Mouse (Mus musculus) spleen, adult 12 weeks (tissue): ENCODE data around the gene Rapsn.
"Not testable (repeated sequence)": the region's sequence is repeated elsewhere in the genome, so short reads cannot be mapped to it uniquely, and the experiment has no call there.

Experiments used
- DNase-seq: peaks from one replicate; pipeline ENCODE4 v3.0.0; 2022; ENCODE audit warnings: low spot score

Gene Rapsn

GRCm38 (mm10) chr2:91035385-91035784 is at the start of gene Rapsn:
Rapsn (plus strand) TSS chr2:91035620.
- DNase-seq = no peak

GRCm38 (mm10) chr2:90986055-90986454 is 49.4 kb upstream of the Rapsn start:
- DNase-seq = no peak

GRCm38 (mm10) chr2:91008536-91008935 is 26.9 kb upstream of the Rapsn start:
- no peak for DNase-seq

- no peak for DNase-seq
Observed at GRCm38 (mm10) chr2:91013881-91014280, 21.5 kb upstream of the Rapsn start.

GRCm38 (mm10) chr2:91015386-91015785 is 20.0 kb upstream of the Rapsn start:
- DNase-seq = no peak

GRCm38 (mm10) chr2:91018061-91018788 is 17.2 kb upstream of the Rapsn start:
- no peak for DNase-seq

- no peak for DNase-seq
Observed at GRCm38 (mm10) chr2:91019911-91020310, 15.5 kb upstream of the Rapsn start.

- not testable (repeated sequence) for DNase-seq
Observed at GRCm38 (mm10) chr2:91022266-91022665, 13.2 kb upstream of the Rapsn start.

GRCm38 (mm10) chr2:91023131-91023530 is 12.3 kb upstream of the Rapsn start:
- no peak for DNase-seq

- DNase-seq = no peak
Observed at GRCm38 (mm10) chr2:91023956-91024355, 11.5 kb upstream of the Rapsn start.

- no peak for DNase-seq
Observed at GRCm38 (mm10) chr2:91025081-91025516, 10.3 kb upstream of the Rapsn start.

GRCm38 (mm10) chr2:91026491-91026890 is 8.9 kb upstream of the Rapsn start:
- DNase-seq = no peak

GRCm38 (mm10) chr2:91027391-91028214 is 7.8 kb upstream of the Rapsn start:
- peak; percentile 23 for DNase-seq

GRCm38 (mm10) chr2:91031216-91031615 is 4.2 kb upstream of the Rapsn start:
- no peak for DNase-seq

- no peak for DNase-seq
Observed at GRCm38 (mm10) chr2:91033000-91033399, 2.4 kb upstream of the Rapsn start.

- DNase-seq = no peak
Observed at GRCm38 (mm10) chr2:91041786-91042185, 6.4 kb downstream of the Rapsn start.

GRCm38 (mm10) chr2:91042651-91043398 is 7.4 kb downstream of the Rapsn start:
- DNase-seq = no peak

- no peak for DNase-seq
Observed at GRCm38 (mm10) chr2:91044727-91045126, 9.3 kb downstream of the Rapsn start.

- DNase-seq = not testable (repeated sequence)
Observed at GRCm38 (mm10) chr2:91045805-91046204, 10.4 kb downstream of the Rapsn start.

- DNase-seq = no peak
Observed at GRCm38 (mm10) chr2:91047359-91047758, 11.9 kb downstream of the Rapsn start.

- no peak for DNase-seq
Observed at GRCm38 (mm10) chr2:91051917-91052316, 16.5 kb downstream of the Rapsn start.

- no peak for DNase-seq
Observed at GRCm38 (mm10) chr2:91052752-91053151, 17.3 kb downstream of the Rapsn start.
